Mouse (Mus musculus) neural tube, embryonic 11.5 days (tissue): ENCODE data around the gene Pnrc2. TPM values are rescaled to one million over a fixed set of nuclear protein-coding genes. Genes with fewer than 3 reads are reported as not detected.

Experiments used
- ATAC-seq: fragments of 200-750 bp; cut with Nextera tagmentation; 2 replicates; pipeline ENCODE4 v1.8.0; 2017; ENCODE audit warnings: moderate number of reproducible peaks, mild to moderate bottlenecking, moderate TSS enrichment, moderate library complexity; ENCODE audit not compliant: insufficient read depth, low FRiP score, low TSS enrichment
- DNase-seq: peaks from one replicate; pipeline ENCODE4 v3.0.0-alpha.2; 2015; ENCODE audit warnings: low spot score
- H3K27ac ChIP-seq: fragments of 300-500 bp; sonication (generic); 2 replicates; pipeline ENCODE4 v1.5.1; 2014; ENCODE audit warnings: low read depth, mild to moderate bottlenecking, low read length
- H3K27me3 ChIP-seq: fragments of 300-500 bp; sonication (generic); 2 replicates; pipeline ENCODE4 v1.6.1; 2014; ENCODE audit warnings: mild to moderate bottlenecking, low read length, mixed read lengths; ENCODE audit not compliant: control insufficient read depth, insufficient read depth
- H3K36me3 ChIP-seq: fragments of 300-500 bp; sonication (generic); 2 replicates; pipeline ENCODE4 v1.6.1; 2014; ENCODE audit warnings: mild to moderate bottlenecking, low read length, moderate library complexity, mixed read lengths; ENCODE audit not compliant: control insufficient read depth, insufficient read depth
- H3K4me1 ChIP-seq: fragments of 300-500 bp; sonication (generic); 2 replicates; pipeline ENCODE4 v1.6.1; 2014; ENCODE audit warnings: low read length, mixed read lengths; ENCODE audit not compliant: control insufficient read depth, insufficient read depth
- H3K4me2 ChIP-seq: fragments of 300-500 bp; sonication (generic); 2 replicates; pipeline ENCODE4 v1.6.1; 2014; ENCODE audit warnings: low read depth, mild to moderate bottlenecking, moderate library complexity
- H3K4me3 ChIP-seq: fragments of 300-500 bp; sonication (generic); 2 replicates; pipeline ENCODE4 v1.5.1; 2014; ENCODE audit warnings: low read depth, low read length
- H3K9ac ChIP-seq: fragments of 300-500 bp; sonication (generic); 2 replicates; pipeline ENCODE4 v1.6.1; 2014; ENCODE audit warnings: mild to moderate bottlenecking, low read length
- H3K9me3 ChIP-seq: fragments of 300-500 bp; sonication (generic); 2 replicates; pipeline ENCODE4 v1.6.1; 2016; ENCODE audit warnings: low read length; ENCODE audit not compliant: control insufficient read depth
- WGBS: fragments of 180-500 bp; shearing (Covaris S2); extraction: QIAGEN DNeasy Blood & Tissue Kit; methylation state at CpG from one replicate; pipeline ENCODE4 v1.1.7; 2014; 5-methylcytosine and 5-hydroxymethylcytosine counted together
- polyA plus RNA-seq: library from polyadenylated mRNA; unstranded; fragments of >200 nt; fragmentation: Nextera tagmentation; extraction: Ambion mirVana; gene quantifications from 2 replicates; pipeline ENCODE4 v1.2.1, GENCODE M21; 2014

The Pnrc2 gene
- polyA plus RNA-seq, 1 experiment from 2014 or later, result 201 TPM

DNA sequence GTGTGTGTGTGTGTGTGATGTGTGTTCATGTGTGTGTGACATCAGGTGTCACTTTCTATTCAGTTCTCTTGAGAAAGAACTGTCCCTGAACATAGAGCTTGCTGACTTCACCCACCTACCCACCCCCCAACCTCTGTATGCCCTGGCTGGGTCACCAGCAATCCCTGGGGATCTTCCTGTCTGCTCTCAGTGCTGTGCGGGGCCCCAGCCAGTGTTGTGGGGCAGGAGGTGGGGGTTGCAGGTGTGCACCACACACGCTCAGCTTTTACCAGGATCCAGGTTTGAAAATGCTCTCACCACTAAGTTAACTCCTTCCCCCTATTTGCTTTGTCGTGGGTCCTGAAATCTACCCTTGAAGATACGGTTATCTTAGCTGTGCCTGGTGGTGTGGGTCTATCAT, 12.5 kb upstream of the Pnrc2 start:
- ATAC-seq (no peak), DNase-seq (no peak)
- Histone ChIP-seq H3K4me3 (no peak overlapping the region), H3K4me2 (no peak overlapping the region), H3K36me3 (no peaks in the 10 kb centered on the region), H3K27ac (no peak overlapping the region), H3K27me3 (no peaks in the 10 kb centered on the region), H3K9me3 (no peaks in the 10 kb centered on the region), H3K4me1 (no peaks in the 10 kb centered on the region; the same call in 1 of the 2 replicates), H3K9ac (no peak overlapping the region)
- 86% methylated on average over 4 of the region's 4 CpGs for whole genome bisulfite sequencing

GRCm38 (mm10) chr4:135885676-135886075, 12.0 kb upstream of the Pnrc2 start:
- no peak overlapping the region for H3K9ac ChIP-seq
- no peak overlapping the region for H3K27ac ChIP-seq
- 90% methylated on average over 12 of the region's 12 CpGs for whole genome bisulfite sequencing
- no peaks in the 10 kb centered on the region; the same call in 1 of the 2 replicates for H3K4me1 ChIP-seq
- H3K27me3 ChIP-seq, result no peaks in the 10 kb centered on the region
- no peaks in the 10 kb centered on the region for H3K9me3 ChIP-seq
- no peak overlapping the region for H3K4me3 ChIP-seq
- no peak for ATAC-seq
- DNase-seq, result no peak
- H3K36me3 ChIP-seq, result no peaks in the 10 kb centered on the region
- H3K4me2 ChIP-seq, result no peak overlapping the region

GRCm38 (mm10) chr4:135884531-135884930, 10.9 kb upstream of the Pnrc2 start:
- Histone ChIP-seq H3K9me3 (no peaks in the 10 kb centered on the region), H3K4me3 (no peak overlapping the region), H3K4me1 (no peaks in the 10 kb centered on the region; the same call in 1 of the 2 replicates), H3K27me3 (no peaks in the 10 kb centered on the region), H3K27ac (no peak overlapping the region), H3K36me3 (no peaks in the 10 kb centered on the region), H3K9ac (no peak overlapping the region), H3K4me2 (no peak overlapping the region)
- ATAC-seq, result no peak
- DNase-seq, result no peak
- WGBS, result 43% methylated on average over 6 of the region's 6 CpGs

DNA sequence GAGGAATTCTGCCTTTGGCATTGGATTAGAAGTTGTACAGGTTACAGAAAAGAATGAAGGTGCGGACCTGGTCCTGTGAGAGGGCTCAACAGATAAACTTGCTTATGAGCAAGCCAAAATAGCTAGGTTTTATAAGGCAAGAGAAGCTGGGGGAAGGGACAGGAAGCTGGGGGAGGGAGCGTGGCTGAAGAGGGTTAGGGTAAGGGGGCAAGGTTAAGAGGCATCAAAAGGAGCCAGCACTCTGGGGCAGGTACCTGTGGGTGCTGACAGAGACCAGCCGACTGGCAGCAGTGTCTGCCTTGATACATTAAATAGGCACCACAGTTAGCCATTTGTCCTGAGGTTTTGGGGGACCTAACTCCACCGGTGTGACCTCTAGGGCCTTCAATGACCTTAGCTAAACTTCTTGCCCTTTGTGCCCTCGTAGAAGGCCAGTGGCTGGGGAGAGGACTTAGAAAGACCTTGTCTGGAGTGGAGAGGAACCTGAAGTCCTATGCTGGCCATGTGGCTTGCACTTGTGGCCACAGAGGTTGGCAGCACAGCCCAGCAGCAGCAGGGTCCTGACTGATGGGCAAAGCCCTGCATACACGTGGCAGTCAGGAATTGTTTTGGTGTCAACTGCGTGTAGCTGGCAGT, 10.3 kb upstream of the Pnrc2 start:
- no peak overlapping the region for H3K4me3 ChIP-seq
- no peaks in the 10 kb centered on the region for H3K9me3 ChIP-seq
- no peaks in the 10 kb centered on the region; the same call in 1 of the 2 replicates for H3K4me1 ChIP-seq
- no peaks in the 10 kb centered on the region for H3K27me3 ChIP-seq
- WGBS, result 64% methylated on average over 7 of the region's 7 CpGs
- no peaks in the 10 kb centered on the region for H3K36me3 ChIP-seq
- ATAC-seq, result no peak
- DNase-seq, result no peak
- H3K27ac ChIP-seq, result no peak overlapping the region
- no peak overlapping the region for H3K9ac ChIP-seq
- no peak overlapping the region for H3K4me2 ChIP-seq

DNA sequence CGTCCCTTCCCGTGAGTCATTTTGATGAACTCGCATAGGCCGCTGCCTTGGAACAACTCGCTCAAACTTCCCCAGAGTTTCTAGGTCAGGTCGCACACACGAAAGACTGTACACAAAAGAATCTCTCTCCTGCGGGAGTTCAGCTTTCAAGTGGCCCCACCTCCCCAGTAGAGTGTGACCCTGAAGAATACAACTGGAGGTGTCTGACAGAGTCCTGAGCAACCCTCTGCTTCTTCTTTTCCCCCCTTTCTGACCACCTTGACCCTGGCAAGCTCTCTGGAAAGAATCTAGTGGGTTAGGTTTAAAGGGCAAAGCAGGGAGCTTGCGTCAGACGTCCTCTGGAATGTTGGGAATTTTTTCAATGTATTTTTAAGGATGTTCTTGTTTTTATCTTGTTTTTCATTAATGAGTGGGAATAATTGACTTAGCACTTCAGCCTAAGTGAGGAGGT, 9.8 kb upstream of the Pnrc2 start:
- 64% methylated on average over 10 of the region's 10 CpGs for WGBS
- no peak for DNase-seq
- H3K4me3 ChIP-seq, result no peak overlapping the region
- no peak overlapping the region for H3K9ac ChIP-seq
- H3K27me3 ChIP-seq, result no peaks in the 10 kb centered on the region
- no peak overlapping the region for H3K27ac ChIP-seq
- ATAC-seq, result no peak
- H3K4me2 ChIP-seq, result no peak overlapping the region
- no peaks in the 10 kb centered on the region for H3K36me3 ChIP-seq
- H3K9me3 ChIP-seq, result no peaks in the 10 kb centered on the region
- H3K4me1 ChIP-seq, result no peaks in the 10 kb centered on the region; the same call in 1 of the 2 replicates

DNA sequence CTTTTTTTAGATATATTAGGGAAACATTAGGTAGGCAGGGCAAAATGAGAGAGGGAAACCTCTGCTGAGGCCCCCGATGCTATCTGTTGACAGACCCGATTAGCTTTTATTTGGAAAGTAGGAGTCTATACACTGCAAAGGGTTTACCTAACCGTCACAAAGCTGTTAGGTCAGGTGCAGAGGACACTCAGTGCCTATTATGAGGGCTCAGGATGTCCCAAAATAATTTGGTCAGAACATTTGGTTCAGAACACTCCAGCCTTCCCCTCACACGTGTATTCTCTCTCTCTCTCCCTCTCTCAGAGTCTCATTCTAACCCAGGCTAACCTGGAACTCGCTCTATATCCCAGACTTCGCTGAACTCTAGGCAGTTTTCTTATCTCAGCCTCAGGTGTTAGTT, 8.4 kb upstream of the Pnrc2 start:
- no peaks in the 10 kb centered on the region for H3K36me3 ChIP-seq
- ATAC-seq (no peak), DNase-seq (no peak)
- H3K9me3 ChIP-seq, result no peaks in the 10 kb centered on the region
- no peaks in the 10 kb centered on the region for H3K27me3 ChIP-seq
- no peak overlapping the region for H3K9ac ChIP-seq
- H3K4me3 ChIP-seq, result no peak overlapping the region
- WGBS, result 79% methylated on average over 6 of the region's 6 CpGs
- H3K4me1 ChIP-seq, result peaks cover under 1% of the 10 kb centered on the region; the same call in 1 of the 2 replicates
- no peak overlapping the region for H3K27ac ChIP-seq
- H3K4me2 ChIP-seq, result no peak overlapping the region

- no peak for DNase-seq
- WGBS, result 90% methylated on average over 10 of the region's 10 CpGs
- no peaks in the 10 kb centered on the region for H3K27me3 ChIP-seq
Measured at GRCm38 (mm10) chr4:135880576-135880975, 6.9 kb upstream of the Pnrc2 start.

GRCm38 (mm10) chr4:135880018-135880417, 6.4 kb upstream of the Pnrc2 start:
- no peak overlapping the region for H3K27ac ChIP-seq
- H3K36me3 ChIP-seq, result no peaks in the 10 kb centered on the region
- ATAC-seq (no peak), DNase-seq (no peak)
- no peaks in the 10 kb centered on the region for H3K27me3 ChIP-seq
- no peak overlapping the region for H3K4me2 ChIP-seq
- no peaks in the 10 kb centered on the region for H3K9me3 ChIP-seq
- no peak overlapping the region for H3K9ac ChIP-seq
- H3K4me3 ChIP-seq, result no peak overlapping the region
- peaks cover 14% of the 10 kb centered on the region for H3K4me1 ChIP-seq
- WGBS, result 94% methylated on average over 6 of the region's 6 CpGs

More at GRCm38 (mm10) chr4:135880576-135880975, 6.9 kb upstream of the Pnrc2 start:
- no peak overlapping the region for H3K9ac ChIP-seq
- no peak for ATAC-seq
- H3K4me1 ChIP-seq, result peaks cover 14% of the 10 kb centered on the region
- H3K4me2 ChIP-seq, result no peak overlapping the region
- no peaks in the 10 kb centered on the region for H3K9me3 ChIP-seq
- no peaks in the 10 kb centered on the region for H3K36me3 ChIP-seq
- H3K4me3 ChIP-seq, result no peak overlapping the region
- no peak overlapping the region for H3K27ac ChIP-seq

DNA sequence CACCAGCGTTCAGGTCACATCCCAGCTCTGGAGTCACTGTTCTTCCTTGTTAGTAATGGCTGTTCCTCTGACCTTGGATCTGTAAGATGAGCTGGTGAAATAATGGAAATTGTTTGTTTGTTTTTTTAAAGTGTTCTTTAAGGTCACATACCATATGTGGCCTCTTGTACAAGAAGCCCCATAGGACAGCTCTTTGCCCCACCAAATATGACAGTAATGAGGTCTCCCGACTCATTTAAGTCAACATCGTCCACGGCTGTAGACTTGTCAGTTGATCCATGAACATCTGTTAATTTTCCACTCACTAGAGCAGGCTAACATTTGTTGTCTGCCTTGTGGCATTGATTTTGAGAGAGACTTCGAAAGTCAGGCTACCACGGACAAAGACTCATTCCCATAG, 5.4 kb upstream of the Pnrc2 start:
- no peak overlapping the region for H3K27ac ChIP-seq
- H3K36me3 ChIP-seq, result no peaks in the 10 kb centered on the region
- H3K4me1 ChIP-seq, result peaks cover 24% of the 10 kb centered on the region
- 78% methylated on average over 6 of the region's 6 CpGs for WGBS
- H3K4me2 ChIP-seq, result no peak overlapping the region
- DNase-seq, result no peak
- H3K4me3 ChIP-seq, result no peak overlapping the region
- no peak for ATAC-seq
- H3K27me3 ChIP-seq, result no peaks in the 10 kb centered on the region
- no peaks in the 10 kb centered on the region for H3K9me3 ChIP-seq
- no peak overlapping the region for H3K9ac ChIP-seq
